Mouse (Mus musculus) embryonic facial prominence, embryonic 13.5 days (tissue): Measurements from ENCODE around the gene Stard13. TPM values are rescaled to one million over a fixed set of nuclear protein-coding genes. Genes with fewer than 3 reads are reported as not detected.
A peak's percentile ranks its signal among the peaks of the same experiment; 100 is the strongest.

Experiments
- ATAC-seq: fragments of 200-750 bp; cut with Nextera tagmentation; 2 replicates; pipeline ENCODE4 v1.8.0; 2017; ENCODE audit warnings: low read depth; ENCODE audit not compliant: insufficient number of reproducible peaks, insufficient read depth, low FRiP score, low TSS enrichment
- H3K27ac ChIP-seq: fragments of 300-500 bp; sonication (generic); 2 replicates; pipeline ENCODE4 v1.5.1; 2015; ENCODE audit warnings: moderate library complexity, mild to moderate bottlenecking, inconsistent platforms
- H3K27me3 ChIP-seq: fragments of 300-500 bp; sonication (generic); 2 replicates; pipeline ENCODE4 v1.6.1; 2015; ENCODE audit warnings: mild to moderate bottlenecking, inconsistent platforms
- H3K36me3 ChIP-seq: fragments of 300-500 bp; sonication (generic); 2 replicates; pipeline ENCODE4 v1.6.1; 2015; ENCODE audit warnings: mild to moderate bottlenecking, inconsistent platforms
- H3K4me1 ChIP-seq: fragments of 300-500 bp; sonication (generic); 2 replicates; pipeline ENCODE4 v1.6.1; 2015; ENCODE audit warnings: inconsistent platforms
- H3K4me2 ChIP-seq: fragments of 300-500 bp; sonication (generic); 2 replicates; pipeline ENCODE4 v1.6.1; 2015; ENCODE audit warnings: moderate library complexity, mild to moderate bottlenecking, inconsistent platforms
- H3K4me3 ChIP-seq: fragments of 300-500 bp; sonication (generic); 2 replicates; pipeline ENCODE4 v1.5.1; 2015; ENCODE audit warnings: mild to moderate bottlenecking, inconsistent platforms
- H3K9ac ChIP-seq: fragments of 300-500 bp; sonication (generic); 2 replicates; pipeline ENCODE4 v1.6.1; 2015; ENCODE audit warnings: mild to moderate bottlenecking, inconsistent platforms
- H3K9me3 ChIP-seq: fragments of 300-500 bp; sonication (generic); 2 replicates; pipeline ENCODE4 v1.6.1; 2016; ENCODE audit warnings: inconsistent platforms
- WGBS: fragments of 180-500 bp; shearing (Covaris S2); methylation state at CpG from one replicate; pipeline ENCODE4 v1.1.7; 2015; ENCODE audit warnings: mixed read lengths; 5-methylcytosine and 5-hydroxymethylcytosine counted together
- polyA plus RNA-seq: library from polyadenylated mRNA; unstranded; fragments of >200 nt; fragmentation: Nextera tagmentation; extraction: Ambion mirVana; gene quantifications from 2 replicates; pipeline ENCODE4 v1.2.1, GENCODE M21; 2015

Gene Stard13
- polyA plus RNA-seq, 1 experiment from 2014 or later = 6.4 TPM

GRCm38 (mm10) chr5:151110461-151110908, 123.2 kb downstream of the Stard13 start:
- H3K4me1 ChIP-seq = peaks cover 16% of the 10 kb centered on the region
- H3K27ac ChIP-seq = 0 out of 2 replicates have a peak overlapping the region, but pooled peaks have one; percentile 18
- no peak for ATAC-seq
- H3K4me3 ChIP-seq = no peak overlapping the region
- no peaks in the 10 kb centered on the region for H3K27me3 ChIP-seq
- no peak overlapping the region for H3K9ac ChIP-seq
- no peaks in the 10 kb centered on the region for H3K9me3 ChIP-seq
- H3K36me3 ChIP-seq = no peaks in the 10 kb centered on the region
- 36% methylated on average over 6 of the region's 6 CpGs for WGBS
- no peak overlapping the region for H3K4me2 ChIP-seq

DNA sequence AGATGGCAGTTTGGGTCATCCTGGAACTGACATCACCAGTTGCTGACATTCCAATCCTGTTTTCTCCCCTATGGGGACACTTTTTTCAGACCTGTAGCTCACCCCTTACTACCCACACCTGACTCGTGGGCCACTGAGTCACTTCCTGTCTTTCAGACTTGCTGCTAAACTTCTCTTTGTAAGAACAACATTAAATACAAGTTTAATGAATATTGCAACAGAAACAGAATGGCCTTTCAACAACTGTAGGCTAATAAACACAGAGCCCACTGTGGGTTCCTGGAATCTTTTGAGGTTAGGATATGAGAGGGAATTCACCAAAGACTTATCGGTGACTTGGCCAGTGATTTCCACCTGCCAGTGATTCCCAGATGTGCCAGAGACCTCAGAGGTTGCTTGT, 123.8 kb downstream of the Stard13 start:
- no peak overlapping the region for H3K4me3 ChIP-seq
- 63% methylated on average over 2 of the region's 2 CpGs for WGBS
- no peak overlapping the region for H3K9ac ChIP-seq
- no peaks in the 10 kb centered on the region for H3K27me3 ChIP-seq
- no peak overlapping the region for H3K27ac ChIP-seq
- H3K4me2 ChIP-seq = no peak overlapping the region
- H3K36me3 ChIP-seq = no peaks in the 10 kb centered on the region
- ATAC-seq = no peak
- H3K4me1 ChIP-seq = peaks cover 16% of the 10 kb centered on the region
- no peaks in the 10 kb centered on the region for H3K9me3 ChIP-seq

DNA sequence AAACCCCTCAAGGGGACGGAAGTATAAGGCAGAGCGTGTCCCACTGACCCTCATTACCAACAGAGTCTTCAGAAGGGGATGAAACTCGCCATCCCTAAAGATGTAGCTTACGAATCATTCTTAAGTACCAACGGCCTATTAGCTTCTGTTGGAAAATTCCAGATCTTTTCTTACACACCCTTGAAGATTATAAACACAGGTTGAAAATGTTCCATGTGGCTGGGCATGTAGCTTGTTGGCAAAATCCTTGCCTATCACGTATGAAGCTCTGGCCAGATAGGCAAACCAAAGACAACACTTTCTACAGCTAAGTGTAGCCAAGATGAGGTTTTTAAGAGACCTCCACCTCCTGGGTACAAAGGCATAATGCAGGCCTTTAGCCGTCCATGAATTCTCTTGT, 124.7 kb downstream of the Stard13 start:
- no peaks in the 10 kb centered on the region for H3K36me3 ChIP-seq
- no peaks in the 10 kb centered on the region for H3K27me3 ChIP-seq
- no peak overlapping the region for H3K27ac ChIP-seq
- 77% methylated on average over 7 of the region's 7 CpGs for WGBS
- H3K4me3 ChIP-seq = no peak overlapping the region
- H3K4me1 ChIP-seq = peaks cover 16% of the 10 kb centered on the region
- no peak overlapping the region for H3K9ac ChIP-seq
- ATAC-seq = no peak
- no peaks in the 10 kb centered on the region for H3K9me3 ChIP-seq
- no peak overlapping the region for H3K4me2 ChIP-seq

DNA sequence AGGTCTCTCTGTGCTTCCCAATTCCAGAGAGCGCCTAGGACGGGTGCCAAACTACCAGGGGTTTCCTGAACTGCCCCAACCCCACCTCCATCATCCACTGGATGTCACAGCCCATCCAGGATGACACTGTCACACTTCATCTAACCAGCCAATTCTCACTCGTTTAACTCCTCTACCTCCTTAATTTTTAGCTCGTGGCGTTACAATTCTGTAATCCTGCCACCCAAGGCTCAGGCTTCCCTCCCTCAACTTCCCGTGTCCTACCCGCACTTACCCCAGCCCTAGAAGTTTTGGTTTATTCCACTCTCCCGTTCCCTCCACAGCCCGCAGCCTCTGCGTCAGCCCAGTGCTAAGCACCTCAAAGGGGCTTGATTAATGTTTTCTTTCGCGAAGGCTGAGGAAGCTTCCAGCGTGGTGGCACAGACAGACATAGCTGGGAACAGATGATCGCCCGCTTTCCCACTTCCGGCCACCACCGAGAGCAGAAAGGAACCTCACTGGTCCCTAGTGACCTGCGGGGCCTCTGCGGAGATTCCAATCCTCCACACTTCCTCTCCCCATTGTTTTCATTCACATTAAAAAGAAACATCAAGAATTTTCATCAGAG, 125.2 kb downstream of the Stard13 start:
- Histone ChIP-seq H3K4me1 (peaks cover 16% of the 10 kb centered on the region), H3K4me3 (no peak overlapping the region), H3K9ac (no peak overlapping the region), H3K27ac (no peak overlapping the region), H3K9me3 (no peaks in the 10 kb centered on the region), H3K36me3 (no peaks in the 10 kb centered on the region), H3K27me3 (no peaks in the 10 kb centered on the region), H3K4me2 (no peak overlapping the region)
- ATAC-seq = no peak
- WGBS = 65% methylated on average over 19 of the region's 19 CpGs

DNA sequence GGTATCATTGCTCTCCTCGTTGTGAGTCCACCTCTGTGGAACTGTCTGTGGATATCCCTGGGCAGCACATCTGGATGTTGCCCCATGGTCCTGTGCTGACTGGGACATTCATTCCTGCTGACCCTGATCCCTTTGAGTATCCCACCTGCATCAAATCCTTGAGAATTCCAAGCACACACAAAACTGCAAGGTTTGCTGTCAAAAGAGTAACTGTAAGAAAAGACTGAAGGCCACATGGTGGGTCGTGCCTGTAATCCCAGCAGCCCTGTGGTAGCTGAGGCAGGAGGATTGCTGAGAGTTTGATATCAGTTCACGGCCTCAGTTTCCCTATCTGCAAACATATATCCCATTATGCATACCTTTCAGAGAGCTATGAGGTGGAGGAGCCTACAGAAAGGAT, 126.8 kb downstream of the Stard13 start:
- Histone ChIP-seq H3K36me3 (no peaks in the 10 kb centered on the region), H3K27ac (no peak overlapping the region), H3K4me2 (no peak overlapping the region), H3K9me3 (no peaks in the 10 kb centered on the region), H3K4me3 (no peak overlapping the region), H3K9ac (no peak overlapping the region), H3K4me1 (peaks cover 8% of the 10 kb centered on the region; the same call in 1 of the 2 replicates), H3K27me3 (no peaks in the 10 kb centered on the region)
- WGBS = 92% methylated on average over 3 of the region's 3 CpGs
- no peak for ATAC-seq

GRCm38 (mm10) chr5:151105054-151105971, 128.3 kb downstream of the Stard13 start:
- peaks cover 12% of the 10 kb centered on the region; the same call in 1 of the 2 replicates for H3K4me1 ChIP-seq

DNA sequence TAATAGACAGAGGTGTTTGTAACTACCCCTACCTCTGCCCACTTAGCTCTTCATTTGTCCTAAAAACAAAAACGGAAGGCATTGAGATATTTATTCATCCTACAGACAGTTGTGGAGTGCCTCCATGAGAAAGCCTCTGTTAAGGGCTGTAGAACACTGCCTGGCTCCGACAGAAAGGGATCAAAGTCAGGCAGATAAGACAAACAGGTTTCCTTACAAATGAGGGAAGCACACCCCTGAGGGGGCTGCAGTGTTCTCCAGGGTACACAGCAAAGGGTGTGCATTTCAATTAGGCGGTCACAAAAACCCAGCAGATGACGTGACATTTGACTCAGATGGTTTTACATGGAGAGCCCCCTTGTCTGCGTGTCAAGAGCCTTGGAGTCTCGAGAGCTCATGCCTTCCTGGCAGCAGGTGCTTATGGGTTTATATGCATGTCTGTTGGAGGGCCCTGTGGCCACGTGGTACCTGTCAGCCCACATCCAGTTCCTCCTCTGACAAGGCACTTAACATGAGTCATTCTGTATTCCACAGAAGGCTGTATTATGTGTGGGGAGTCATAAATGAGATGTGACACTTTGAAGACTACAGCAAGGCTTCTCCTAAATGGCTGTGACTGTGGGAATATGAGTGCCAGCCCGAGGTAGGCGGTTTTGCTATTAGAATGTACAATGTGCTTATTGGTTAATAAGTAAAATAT, 129.1 kb downstream of the Stard13 start:
- Histone ChIP-seq H3K9ac (no peak overlapping the region), H3K27ac (no peak overlapping the region), H3K36me3 (no peaks in the 10 kb centered on the region), H3K4me3 (no peak overlapping the region), H3K27me3 (no peaks in the 10 kb centered on the region), H3K4me1 (peaks cover 12% of the 10 kb centered on the region; the same call in 1 of the 2 replicates), H3K9me3 (no peaks in the 10 kb centered on the region), H3K4me2 (no peak overlapping the region)
- no peak for ATAC-seq
- WGBS = 68% methylated on average over 9 of the region's 9 CpGs

More at GRCm38 (mm10) chr5:151105054-151105971, 128.3 kb downstream of the Stard13 start:
- WGBS = 75% methylated on average over 10 of the region's 10 CpGs
- ATAC-seq = no peak
- Histone ChIP-seq H3K4me2 (no peak overlapping the region), H3K4me3 (no peak overlapping the region), H3K27me3 (no peaks in the 10 kb centered on the region), H3K36me3 (no peaks in the 10 kb centered on the region), H3K27ac (no peak overlapping the region), H3K9ac (no peak overlapping the region), H3K9me3 (no peaks in the 10 kb centered on the region)

- WGBS = 50% methylated on average over 4 of the region's 4 CpGs
- H3K9ac ChIP-seq = no peak overlapping the region
- H3K4me3 ChIP-seq = no peak overlapping the region
- no peaks in the 10 kb centered on the region for H3K27me3 ChIP-seq
- no peaks in the 10 kb centered on the region for H3K9me3 ChIP-seq
- no peaks in the 10 kb centered on the region for H3K36me3 ChIP-seq
- no peak for ATAC-seq
- no peak overlapping the region for H3K27ac ChIP-seq
- no peak overlapping the region for H3K4me2 ChIP-seq
- H3K4me1 ChIP-seq = peaks cover 8% of the 10 kb centered on the region; the same call in 1 of the 2 replicates
Observed at GRCm38 (mm10) chr5:151103284-151103683, 130.4 kb downstream of the Stard13 start.

GRCm38 (mm10) chr5:151102262-151102661, 131.4 kb downstream of the Stard13 start:
- Histone ChIP-seq H3K27ac (no peak overlapping the region), H3K4me2 (no peak overlapping the region), H3K36me3 (no peaks in the 10 kb centered on the region), H3K9me3 (no peaks in the 10 kb centered on the region), H3K9ac (no peak overlapping the region), H3K4me3 (no peak overlapping the region), H3K4me1 (peaks cover 6% of the 10 kb centered on the region), H3K27me3 (no peaks in the 10 kb centered on the region)
- no peak for ATAC-seq
- WGBS = 46% methylated on average over 2 of the region's 2 CpGs

GRCm38 (mm10) chr5:151096012-151096411, 137.6 kb downstream of the Stard13 start:
- Histone ChIP-seq H3K9ac (no peak overlapping the region), H3K4me3 (no peak overlapping the region), H3K9me3 (no peaks in the 10 kb centered on the region; the same call in 1 of the 2 replicates), H3K27ac (peak overlapping the region; percentile 72), H3K4me2 (no peak overlapping the region), H3K36me3 (no peaks in the 10 kb centered on the region), H3K27me3 (no peaks in the 10 kb centered on the region), H3K4me1 (peaks cover 18% of the 10 kb centered on the region)
- no peak for ATAC-seq
- WGBS = 72% methylated on average over 6 of the region's 6 CpGs

GRCm38 (mm10) chr5:151092886-151093665, 140.6 kb downstream of the Stard13 start:
- Histone ChIP-seq H3K4me3 (no peak overlapping the region), H3K27me3 (no peaks in the 10 kb centered on the region), H3K9ac (no peak overlapping the region), H3K9me3 (no peaks in the 10 kb centered on the region; the same call in 1 of the 2 replicates), H3K27ac (no peak overlapping the region), H3K4me2 (no peak overlapping the region), H3K36me3 (no peaks in the 10 kb centered on the region), H3K4me1 (peaks cover 15% of the 10 kb centered on the region)
- WGBS = 74% methylated on average over 3 of the region's 3 CpGs
- ATAC-seq = no peak
